Mouse (Mus musculus) MEL (cell line): ENCODE data around the gene Sh2d3c.

Experiments used
- CTCF ChIP-seq, 3 experiments: IDR thresholded peaks in 2 of 3; conservative IDR thresholded peaks in 1 of 3; 2 replicates each; pipeline ENCODE4 v1.5.1; 2011 to 2012; ENCODE audit warnings: low read length in 3 of 3, low read depth in 2 of 3, mild to moderate bottlenecking in 2 of 3, improper control_type of control experiment in 1 of 3, inconsistent platforms in 1 of 3, mixed read lengths in 1 of 3, moderate library complexity in 1 of 3; ENCODE audit not compliant: control insufficient read depth in 1 of 3, insufficient read depth in 1 of 3, poor library complexity in 1 of 3, severe bottlenecking in 1 of 3
- E2F4 ChIP-seq: IDR thresholded peaks from 2 replicates; pipeline ENCODE4 v1.6.1; 2011; ENCODE audit warnings: low read depth, low read length, improper control_type of control experiment, borderline replicate concordance
- POLR2A ChIP-seq, 2 experiments: IDR thresholded peaks; 2 replicates each; pipeline ENCODE4 v1.6.1; 2011 to 2012; ENCODE audit warnings: low read length in 2 of 2, mild to moderate bottlenecking in 2 of 2, control low read depth in 1 of 2, improper control_type of control experiment in 1 of 2, low read depth in 1 of 2, moderate library complexity in 1 of 2; ENCODE audit not compliant: control insufficient read depth in 1 of 2, insufficient read depth in 1 of 2, poor library complexity in 1 of 2
- TAL1 ChIP-seq: IDR thresholded peaks from 2 replicates; pipeline ENCODE4 v1.6.1; 2012; ENCODE audit warnings: mild to moderate bottlenecking, inconsistent platforms, low read length, moderate library complexity, mixed read lengths
- USF1 ChIP-seq: IDR thresholded peaks from 2 replicates; pipeline ENCODE4 v1.6.1; 2014; ENCODE audit warnings: low read depth, mild to moderate bottlenecking, inconsistent platforms, low read length, improper control_type of control experiment, moderate library complexity
- ZKSCAN1 ChIP-seq: IDR thresholded peaks from 2 replicates; pipeline ENCODE4 v1.6.1; 2012; ENCODE audit warnings: low read depth, mild to moderate bottlenecking, inconsistent platforms, low read length, improper control_type of control experiment, moderate library complexity
- ZNF384 ChIP-seq: IDR thresholded peaks from 2 replicates; pipeline ENCODE4 v1.6.1; 2012; ENCODE audit warnings: low read depth, mild to moderate bottlenecking, inconsistent platforms, low read length, improper control_type of control experiment

GRCm38 (mm10) chr2:32788581-32788980, 67.7 kb downstream of the Sh2d3c start:
- TF ChIP-seq ZNF384: no peak
- no peak for TF ChIP-seq POLR2A (IDR thresholded peaks at IDR 0.05; ENCODE audit: control insufficient read depth in 1 of 2, insufficient read depth in 1 of 2, low read depth in 1 of 2, low read length in 2 of 2, poor library complexity in 1 of 2)
- TF ChIP-seq E2F4: no peak
- TF ChIP-seq CTCF (IDR thresholded peaks at IDR 0.05 in 2 of 3, conservative IDR thresholded peaks at IDR 0.05 in 1 of 3; ENCODE audit: control insufficient read depth in 1 of 3, insufficient read depth in 1 of 3, low read depth in 2 of 3, low read length in 3 of 3, poor library complexity in 1 of 3, severe bottlenecking in 1 of 3): no peak
- TF ChIP-seq ZKSCAN1: no peak
- no peak for TF ChIP-seq USF1
- TF ChIP-seq TAL1: no peak
